Mouse (Mus musculus): ENCODE measurements at regions not wholly inside any gene's neighbourhood (a gene's known extent, or its start where the extent isn't known, plus 50 kb on each side); places are given as distances from the start of the nearest gene placed in this dataset.

DNA sequence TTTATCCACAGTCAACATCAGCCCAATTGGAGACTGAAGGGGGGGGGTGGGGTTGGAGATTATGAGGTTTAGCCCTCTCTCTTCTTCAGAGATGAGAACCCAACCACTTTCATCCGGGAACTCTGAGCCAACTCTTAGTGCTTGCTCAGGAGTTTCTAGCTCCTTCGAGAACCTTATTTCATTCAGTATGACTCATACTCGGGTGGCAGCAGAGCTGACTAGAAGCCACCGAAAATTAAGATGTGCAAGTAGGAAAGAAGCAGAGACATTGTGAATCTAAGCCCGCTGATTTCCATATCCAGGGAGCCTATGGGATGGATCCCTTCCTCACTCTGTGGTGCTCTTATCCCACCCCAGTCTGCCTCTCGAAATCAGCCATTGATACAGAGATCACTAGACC lies 262.0 kb upstream of the Pabpc6 start:
- H3K36me3 ChIP-seq (ENCODE audit: control insufficient read depth, insufficient read depth, low read length) = no peaks in the 10 kb centered on the region
- H3K4me2 ChIP-seq (ENCODE audit: low read length) = 0 out of 2 replicates have a peak overlapping the region, but pooled peaks have one; percentile 23
- no peak overlapping the region for H3K4me3 ChIP-seq (ENCODE audit: control insufficient read depth in 1 of 2, insufficient read depth in 1 of 2, low read depth in 1 of 2, low read length in 2 of 2)
- no peak for ATAC-seq (ENCODE audit: insufficient number of reproducible peaks, insufficient read depth, low FRiP score, low read depth)
- no peaks in the 10 kb centered on the region for H3K9me3 ChIP-seq (ENCODE audit: control insufficient read depth, low read length)
- no peaks in the 10 kb centered on the region for H3K27me3 ChIP-seq (ENCODE audit: control insufficient read depth, insufficient read depth, low read length)
- no peak overlapping the region for H3K9ac ChIP-seq (ENCODE audit: low read length)
- H3K4me1 ChIP-seq (ENCODE audit: control insufficient read depth in 2 of 2, insufficient read depth in 2 of 2, low read length in 2 of 2) = peaks cover 11 to 25% of the 10 kb centered on the region in 2 experiments
- H3K27ac ChIP-seq (replicated peaks in 1 of 2; ENCODE audit: control insufficient read depth in 1 of 2, insufficient read depth in 1 of 2, low read depth in 2 of 2, low read length in 2 of 2) = no peak overlapping the region
- WGBS = 77% methylated on average over 6 of the region's 6 CpGs

DNA sequence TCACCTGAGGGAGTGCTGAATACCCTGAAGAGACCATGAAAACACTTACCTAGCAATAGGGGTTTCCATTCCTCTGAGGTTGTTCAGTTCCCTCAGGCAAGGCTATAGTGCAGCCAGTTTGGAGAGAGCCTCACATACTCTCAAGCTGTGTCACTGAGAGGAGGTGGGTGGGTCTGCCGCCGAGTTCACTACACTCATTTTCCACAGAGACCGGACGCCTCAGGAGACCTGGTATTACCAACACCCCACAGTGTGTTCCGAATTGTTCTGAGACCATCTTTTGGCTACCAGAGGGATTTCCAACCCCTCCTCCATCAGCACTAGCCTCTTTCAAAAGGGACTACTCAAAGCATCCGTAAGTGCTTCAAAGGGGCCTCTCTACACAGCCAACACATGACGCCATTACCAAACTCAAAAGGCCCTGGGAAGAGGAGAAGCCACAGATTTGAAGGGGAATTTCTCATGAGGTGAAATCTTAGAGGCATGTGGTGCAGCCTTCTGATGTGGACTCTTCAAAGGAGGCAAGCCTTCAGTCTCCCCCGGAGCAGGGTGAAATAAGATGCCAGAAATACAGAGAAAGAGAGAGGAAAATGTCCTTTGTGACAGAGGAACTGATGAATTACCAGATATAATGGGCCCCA lies 260.1 kb upstream of the Pabpc6 start:
- ATAC-seq (ENCODE audit: insufficient number of reproducible peaks, insufficient read depth, low FRiP score, low read depth) = no peak

DNA sequence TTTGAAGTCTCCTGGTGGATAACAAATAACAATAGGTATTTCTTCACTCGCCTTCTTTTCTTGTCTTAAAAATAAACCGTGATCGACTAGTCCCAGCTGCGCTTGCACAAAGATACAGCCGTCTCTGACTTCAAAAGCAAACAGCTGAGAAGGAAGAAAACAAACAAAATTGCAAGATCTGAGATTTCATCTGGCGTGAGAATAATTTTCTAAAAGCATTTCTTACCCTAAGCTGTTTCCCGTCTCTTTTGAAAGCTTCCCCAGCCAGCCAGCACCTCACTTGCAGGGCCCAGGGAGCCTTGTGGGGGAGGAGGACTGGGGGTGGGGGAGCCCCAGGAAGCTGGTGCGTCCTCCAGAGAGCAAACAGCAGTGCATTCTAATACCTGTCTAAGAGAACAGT lies 258.2 kb upstream of the Pabpc6 start:
- Histone ChIP-seq H3K27me3 (ENCODE audit: control insufficient read depth, insufficient read depth, low read length) (no peaks in the 10 kb centered on the region), H3K4me2 (ENCODE audit: low read length) (no peak overlapping the region), H3K36me3 (ENCODE audit: control insufficient read depth, insufficient read depth, low read length) (no peaks in the 10 kb centered on the region), H3K9me3 (ENCODE audit: control insufficient read depth, low read length) (no peaks in the 10 kb centered on the region), H3K27ac (replicated peaks in 1 of 2; ENCODE audit: control insufficient read depth in 1 of 2, insufficient read depth in 1 of 2, low read depth in 2 of 2, low read length in 2 of 2) (no peak overlapping the region), H3K4me1 (ENCODE audit: control insufficient read depth in 2 of 2, insufficient read depth in 2 of 2, low read length in 2 of 2) (peaks cover 11 to 25% of the 10 kb centered on the region in 2 experiments), H3K4me3 (ENCODE audit: control insufficient read depth in 1 of 2, insufficient read depth in 1 of 2, low read depth in 1 of 2, low read length in 2 of 2) (no peak overlapping the region), H3K9ac (ENCODE audit: low read length) (no peak overlapping the region)
- WGBS = 79% methylated on average over 8 of the region's 8 CpGs
- ATAC-seq (ENCODE audit: insufficient number of reproducible peaks, insufficient read depth, low FRiP score, low read depth) = no peak

More for the DNA sequence above, 260.1 kb upstream of the Pabpc6 start:
- Histone ChIP-seq H3K4me2 (ENCODE audit: low read length) (no peak overlapping the region), H3K9me3 (ENCODE audit: control insufficient read depth, low read length) (no peaks in the 10 kb centered on the region), H3K27ac (replicated peaks in 1 of 2; ENCODE audit: control insufficient read depth in 1 of 2, insufficient read depth in 1 of 2, low read depth in 2 of 2, low read length in 2 of 2) (no peak overlapping the region), H3K4me3 (ENCODE audit: control insufficient read depth in 1 of 2, insufficient read depth in 1 of 2, low read depth in 1 of 2, low read length in 2 of 2) (no peak overlapping the region), H3K36me3 (ENCODE audit: control insufficient read depth, insufficient read depth, low read length) (no peaks in the 10 kb centered on the region), H3K9ac (ENCODE audit: low read length) (no peak overlapping the region), H3K27me3 (ENCODE audit: control insufficient read depth, insufficient read depth, low read length) (no peaks in the 10 kb centered on the region), H3K4me1 (ENCODE audit: control insufficient read depth in 2 of 2, insufficient read depth in 2 of 2, low read length in 2 of 2) (peaks cover 11 to 25% of the 10 kb centered on the region in 2 experiments)
- 78% methylated on average over 8 of the region's 8 CpGs for WGBS

DNA sequence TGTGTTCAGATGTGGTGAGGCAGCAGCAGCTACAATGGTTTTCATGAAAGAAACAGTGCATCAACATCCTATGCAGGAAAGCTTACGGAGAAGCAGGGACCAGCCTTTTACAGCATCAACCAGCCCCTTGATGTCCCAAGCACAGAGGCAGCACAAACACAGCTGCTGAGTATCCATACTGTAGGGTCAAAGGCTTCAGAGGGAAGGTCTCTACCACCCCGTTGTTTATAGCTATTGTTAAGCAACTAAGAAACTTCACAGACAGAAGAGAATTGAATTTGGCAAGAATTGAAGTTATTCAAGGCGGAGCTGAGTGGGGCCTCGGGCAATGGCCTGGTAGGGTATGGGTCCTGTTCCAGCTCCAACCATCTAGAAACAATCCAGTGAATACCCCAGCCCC lies 256.8 kb upstream of the Pabpc6 start:
- H3K9me3 ChIP-seq (ENCODE audit: control insufficient read depth, low read length) = no peaks in the 10 kb centered on the region
- H3K27ac ChIP-seq (replicated peaks in 1 of 2; ENCODE audit: control insufficient read depth in 1 of 2, insufficient read depth in 1 of 2, low read depth in 2 of 2, low read length in 2 of 2) = no peak overlapping the region
- no peak overlapping the region for H3K9ac ChIP-seq (ENCODE audit: low read length)
- H3K4me3 ChIP-seq (ENCODE audit: control insufficient read depth in 1 of 2, insufficient read depth in 1 of 2, low read depth in 1 of 2, low read length in 2 of 2) = no peak overlapping the region
- no peak for ATAC-seq (ENCODE audit: insufficient number of reproducible peaks, insufficient read depth, low FRiP score, low read depth)
- no peak overlapping the region for H3K4me2 ChIP-seq (ENCODE audit: low read length)
- 82% methylated on average over 4 of the region's 4 CpGs for WGBS
- peaks cover 4 to 16% of the 10 kb centered on the region in 2 experiments for H3K4me1 ChIP-seq (ENCODE audit: control insufficient read depth in 2 of 2, insufficient read depth in 2 of 2, low read length in 2 of 2)
- H3K36me3 ChIP-seq (ENCODE audit: control insufficient read depth, insufficient read depth, low read length) = no peaks in the 10 kb centered on the region
- H3K27me3 ChIP-seq (ENCODE audit: control insufficient read depth, insufficient read depth, low read length) = no peaks in the 10 kb centered on the region

DNA sequence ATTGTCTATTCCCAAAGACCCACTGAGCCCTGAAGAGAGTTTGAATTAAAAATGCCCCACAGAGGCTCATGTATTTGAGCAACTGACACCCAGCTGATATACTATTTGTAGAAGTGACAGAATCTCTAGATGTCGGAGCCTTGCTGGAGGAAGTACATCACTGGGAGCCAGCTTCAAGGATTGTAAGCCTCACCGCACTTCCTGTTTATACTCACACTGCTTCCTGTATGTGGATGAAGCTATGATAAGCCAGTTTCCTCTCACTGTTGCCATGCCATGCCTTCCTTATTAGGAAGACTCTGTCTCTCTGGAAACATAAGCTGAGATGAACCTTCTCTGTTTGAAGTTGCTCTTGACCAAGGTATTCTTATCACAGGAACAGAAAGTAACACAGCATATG lies 251.8 kb upstream of the Pabpc6 start:
- Histone ChIP-seq H3K4me3 (ENCODE audit: control insufficient read depth in 1 of 2, insufficient read depth in 1 of 2, low read depth in 1 of 2, low read length in 2 of 2) (no peak overlapping the region), H3K36me3 (ENCODE audit: control insufficient read depth, insufficient read depth, low read length) (no peaks in the 10 kb centered on the region), H3K4me1 (ENCODE audit: control insufficient read depth in 2 of 2, insufficient read depth in 2 of 2, low read length in 2 of 2) (no peaks in the 10 kb centered on the region), H3K9me3 (ENCODE audit: control insufficient read depth, low read length) (peaks cover 5% of the 10 kb centered on the region), H3K9ac (ENCODE audit: low read length) (no peak overlapping the region), H3K27me3 (ENCODE audit: control insufficient read depth, insufficient read depth, low read length) (no peaks in the 10 kb centered on the region), H3K27ac (replicated peaks in 1 of 2; ENCODE audit: control insufficient read depth in 1 of 2, insufficient read depth in 1 of 2, low read depth in 2 of 2, low read length in 2 of 2) (no peak overlapping the region), H3K4me2 (ENCODE audit: low read length) (no peak overlapping the region)
- 72% methylated on average over 2 of the region's 2 CpGs for WGBS
- ATAC-seq (ENCODE audit: insufficient number of reproducible peaks, insufficient read depth, low FRiP score, low read depth) = no peak

DNA sequence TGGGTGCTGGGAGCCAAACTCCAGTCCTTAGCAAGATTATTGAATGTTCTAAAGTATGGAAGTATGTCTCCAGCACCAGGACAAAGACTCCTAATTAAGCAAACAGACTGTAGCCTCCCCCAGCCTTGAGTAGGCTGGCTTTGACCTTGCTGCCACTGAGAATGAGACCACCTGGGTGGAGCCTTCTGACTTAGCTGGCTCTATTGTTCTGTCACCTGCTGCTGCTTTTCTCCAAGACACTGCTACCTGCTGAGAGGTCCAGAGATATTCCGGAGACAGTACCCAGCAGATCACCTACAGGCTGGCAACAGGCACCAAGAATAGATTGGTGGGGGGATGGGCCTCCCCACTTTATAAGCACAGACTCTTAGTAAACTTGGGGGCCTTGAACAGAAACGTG lies 247.5 kb upstream of the Pabpc6 start:
- Histone ChIP-seq H3K4me2 (ENCODE audit: low read length) (no peak overlapping the region), H3K9ac (ENCODE audit: low read length) (no peak overlapping the region), H3K4me1 (ENCODE audit: control insufficient read depth in 2 of 2, insufficient read depth in 2 of 2, low read length in 2 of 2) (no peaks in the 10 kb centered on the region), H3K4me3 (ENCODE audit: control insufficient read depth in 1 of 2, insufficient read depth in 1 of 2, low read depth in 1 of 2, low read length in 2 of 2) (no peak overlapping the region), H3K9me3 (ENCODE audit: control insufficient read depth, low read length) (peaks cover 5% of the 10 kb centered on the region), H3K27me3 (ENCODE audit: control insufficient read depth, insufficient read depth, low read length) (no peaks in the 10 kb centered on the region), H3K27ac (replicated peaks in 1 of 2; ENCODE audit: control insufficient read depth in 1 of 2, insufficient read depth in 1 of 2, low read depth in 2 of 2, low read length in 2 of 2) (no peak overlapping the region), H3K36me3 (ENCODE audit: control insufficient read depth, insufficient read depth, low read length) (no peaks in the 10 kb centered on the region)
- ATAC-seq (ENCODE audit: insufficient number of reproducible peaks, insufficient read depth, low FRiP score, low read depth) = no peak
- WGBS = 36% methylated on average over 2 of the region's 2 CpGs

DNA sequence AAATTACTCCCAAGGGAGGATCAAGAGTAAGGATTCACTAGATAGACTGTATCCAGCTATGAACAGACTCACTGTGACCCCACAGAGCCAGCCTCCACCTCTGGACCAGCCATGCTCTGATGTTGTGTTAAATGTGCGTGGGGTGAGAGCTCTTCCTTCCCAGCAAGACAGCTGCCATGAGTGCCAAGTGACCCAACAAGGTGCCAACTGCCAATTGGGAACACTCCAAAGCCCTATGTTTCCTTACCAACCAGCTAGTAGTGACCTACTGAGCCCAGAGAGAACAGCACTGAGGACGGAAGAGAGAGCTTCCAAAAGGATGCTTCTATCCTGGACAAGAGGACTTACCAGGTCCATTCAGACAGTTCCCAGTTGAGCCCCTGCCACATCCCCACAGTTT lies 241.3 kb upstream of the Pabpc6 start:
- no peak for ATAC-seq (ENCODE audit: insufficient number of reproducible peaks, insufficient read depth, low FRiP score, low read depth)
- no peak overlapping the region for H3K9ac ChIP-seq (ENCODE audit: low read length)
- no peaks in the 10 kb centered on the region for H3K36me3 ChIP-seq (ENCODE audit: control insufficient read depth, insufficient read depth, low read length)
- H3K27ac ChIP-seq (replicated peaks in 1 of 2; ENCODE audit: control insufficient read depth in 1 of 2, insufficient read depth in 1 of 2, low read depth in 2 of 2, low read length in 2 of 2) = no peak overlapping the region
- H3K4me1 ChIP-seq (ENCODE audit: control insufficient read depth in 2 of 2, insufficient read depth in 2 of 2, low read length in 2 of 2) = peaks cover 3 to 5% of the 10 kb centered on the region in 2 experiments; a peak in 3 of 4 replicates
- H3K4me2 ChIP-seq (ENCODE audit: low read length) = no peak overlapping the region
- 97% methylated on average over 2 of the region's 2 CpGs for WGBS
- H3K4me3 ChIP-seq (ENCODE audit: control insufficient read depth in 1 of 2, insufficient read depth in 1 of 2, low read depth in 1 of 2, low read length in 2 of 2) = no peak overlapping the region
- H3K27me3 ChIP-seq (ENCODE audit: control insufficient read depth, insufficient read depth, low read length) = no peaks in the 10 kb centered on the region
- no peaks in the 10 kb centered on the region for H3K9me3 ChIP-seq (ENCODE audit: control insufficient read depth, low read length)

DNA sequence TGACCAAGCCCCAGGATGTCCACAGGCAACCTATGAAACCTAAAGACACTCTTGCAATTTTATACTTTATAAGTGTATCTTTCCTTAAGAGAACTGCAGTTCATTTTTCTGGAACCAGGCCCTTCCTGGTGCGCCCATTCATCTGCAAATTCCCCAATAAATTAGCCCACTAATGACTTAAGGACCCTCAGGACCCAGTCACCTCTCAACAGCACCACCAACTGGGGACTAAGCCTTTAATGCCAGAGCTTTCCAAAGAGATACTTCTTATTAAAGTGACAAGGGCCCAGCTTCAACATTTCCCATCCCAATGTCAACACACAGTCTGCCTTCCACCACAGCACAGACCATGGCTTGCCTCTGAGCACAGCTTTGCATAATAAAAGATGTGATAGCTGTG lies 237.6 kb upstream of the Pabpc6 start:
- no peak overlapping the region for H3K9ac ChIP-seq (ENCODE audit: low read length)
- no peak overlapping the region for H3K4me3 ChIP-seq (ENCODE audit: control insufficient read depth in 1 of 2, insufficient read depth in 1 of 2, low read depth in 1 of 2, low read length in 2 of 2)
- no peaks in the 10 kb centered on the region for H3K9me3 ChIP-seq (ENCODE audit: control insufficient read depth, low read length)
- H3K27me3 ChIP-seq (ENCODE audit: control insufficient read depth, insufficient read depth, low read length) = no peaks in the 10 kb centered on the region
- no peaks in the 10 kb centered on the region for H3K36me3 ChIP-seq (ENCODE audit: control insufficient read depth, insufficient read depth, low read length)
- no peak overlapping the region for H3K27ac ChIP-seq (replicated peaks in 1 of 2; ENCODE audit: control insufficient read depth in 1 of 2, insufficient read depth in 1 of 2, low read depth in 2 of 2, low read length in 2 of 2)
- peaks cover 11 to 20% of the 10 kb centered on the region in 2 experiments; a peak in 3 of 4 replicates for H3K4me1 ChIP-seq (ENCODE audit: control insufficient read depth in 2 of 2, insufficient read depth in 2 of 2, low read length in 2 of 2)
- no peak for ATAC-seq (ENCODE audit: insufficient number of reproducible peaks, insufficient read depth, low FRiP score, low read depth)
- no peak overlapping the region for H3K4me2 ChIP-seq (ENCODE audit: low read length)
- 74% methylated on average over 1 of the region's 1 CpGs for WGBS

Data from heart, embryonic 14.5 days (tissue).